8 mouse cellular contexts compared by ENCODE assay signal in the genomic region with DNA sequence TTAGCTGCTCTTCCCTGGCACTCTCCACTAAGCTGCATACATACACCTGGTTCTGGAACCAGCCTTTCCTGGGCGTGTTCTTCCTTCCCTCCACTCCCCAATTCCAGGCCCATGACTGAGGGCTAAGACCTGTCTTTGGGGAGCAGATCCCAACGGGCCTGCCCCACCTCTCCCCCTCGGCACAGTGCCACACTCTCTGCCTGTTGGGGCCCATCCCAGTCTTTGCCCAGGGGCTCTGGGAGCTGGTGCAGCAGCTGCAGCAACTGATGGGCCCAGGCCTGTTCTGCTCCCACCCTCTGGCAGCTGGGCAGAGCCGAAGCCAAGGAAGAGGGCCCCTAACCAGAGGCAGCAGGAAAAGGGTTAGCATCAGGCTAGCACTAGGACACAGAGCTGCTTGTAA. TPM values are rescaled to one million over a fixed set of nuclear protein-coding genes. Genes with fewer than 3 reads are reported as not detected.
DNase-seq lines count a peak whose midpoint lies in the region; ATAC-seq and TF ChIP-seq lines count a peak whose summit lies in the region.

No protein-coding gene starts in this region.

- H3ac ChIP-seq in C2C12 (ENCODE audit: control insufficient read depth, insufficient read length, low read depth) = peak overlapping the region; percentile 83

- peaks cover 85% of the 10 kb centered on the region for H3K79me2 ChIP-seq in C2C12 (ENCODE audit: control insufficient read depth, insufficient read depth)

- peak overlapping the region; percentile 88 for H3K4me2 ChIP-seq in heart, postnatal 0 days (ENCODE audit: low read depth, low read length)
- peak overlapping the region; percentile 70 for H3K4me2 ChIP-seq in liver, embryonic 14.5 days (ENCODE audit: low read depth)

- peaks cover 36% of the 10 kb centered on the region for H3K4me1 ChIP-seq in heart, postnatal 0 days (ENCODE audit: control insufficient read depth, insufficient read depth)
- H3K4me1 ChIP-seq in liver, embryonic 14.5 days (replicated peaks; ENCODE audit: control insufficient read depth in 2 of 2, insufficient read depth in 2 of 2, low read length in 1 of 2) = peaks cover 4 to 23% of the 10 kb centered on the region in 2 experiments; a peak in 3 of 4 replicates

- 24% methylated on average over 4 of the region's 4 CpGs for WGBS in heart, postnatal 0 days
- 39% methylated on average over 4 of the region's 4 CpGs for WGBS in liver, embryonic 14.5 days (ENCODE audit: insufficient replicate concordance)

- ATAC-seq in heart, postnatal 0 days (ENCODE audit: insufficient read depth, low read depth) = no peak
- no peak for ATAC-seq in liver, embryonic 14.5 days (ENCODE audit: insufficient read depth)

- peaks cover 51% of the 10 kb centered on the region for H3K36me3 ChIP-seq in C2C12 (ENCODE audit: control insufficient read depth, insufficient read depth)
- peaks cover 23% of the 10 kb centered on the region for H3K36me3 ChIP-seq in heart, postnatal 0 days (replicated peaks; ENCODE audit: control insufficient read depth, insufficient read depth, low read length)
- no peaks in the 10 kb centered on the region for H3K36me3 ChIP-seq in liver, embryonic 14.5 days (replicated peaks; ENCODE audit: control insufficient read depth, insufficient read depth, low read depth)

- peaks cover 61% of the 10 kb centered on the region for H3K79me3 ChIP-seq in C2C12 (ENCODE audit: low read depth)

- no peaks in the 10 kb centered on the region for H3K27me3 ChIP-seq in C2C12 (ENCODE audit: control insufficient read depth, insufficient read depth, insufficient read length)
- H3K27me3 ChIP-seq in heart, postnatal 0 days (ENCODE audit: control insufficient read depth, insufficient read depth, low read length) = no peaks in the 10 kb centered on the region
- H3K27me3 ChIP-seq in liver, embryonic 14.5 days (ENCODE audit: control insufficient read depth, insufficient read depth, low read length) = peaks cover 51% of the 10 kb centered on the region

- H3K27ac ChIP-seq in heart, postnatal 0 days (ENCODE audit: low read depth) = peak overlapping the region; percentile 50; the same call in 1 of the 2 replicates
- no peak overlapping the region for H3K27ac ChIP-seq in liver, embryonic 14.5 days

- peak; percentile 25 for DNase-seq in adrenal gland, adult 2 months
- DNase-seq in adrenal gland, adult 18-20 months (ENCODE audit: low spot score in 2 of 2) = no peak
- DNase-seq in heart, postnatal 0 days (ENCODE audit: low spot score) = no peak
- no peak for DNase-seq in liver, embryonic 14.5 days (ENCODE audit: low read depth in 3 of 3, low spot score in 3 of 3)
- peak; percentile 76 for DNase-seq in urinary bladder, postnatal 25 days (ENCODE audit: low spot score)
- DNase-seq in B cell, adult 2 months = no peak
- no peak for DNase-seq in right cerebral cortex, postnatal 25 days

- peak overlapping the region; percentile 39 for H3K9ac ChIP-seq in heart, postnatal 0 days (replicated peaks; ENCODE audit: low read depth, low read length)
- no peak overlapping the region for H3K9ac ChIP-seq in liver, embryonic 14.5 days (replicated peaks)

- no peaks in the 10 kb centered on the region for H3K9me3 ChIP-seq in heart, postnatal 0 days (replicated peaks; ENCODE audit: control insufficient read depth, low read length)
- no peaks in the 10 kb centered on the region for H3K9me3 ChIP-seq in liver, embryonic 14.5 days (ENCODE audit: control insufficient read depth, low read length)

- no peak for TF ChIP-seq EP300 in heart, postnatal 0 days (IDR thresholded peaks at IDR 0.05; ENCODE audit: low read depth)
- no peak for TF ChIP-seq EP300 in liver, embryonic 14.5 days (IDR thresholded peaks at IDR 0.05; ENCODE audit: low read depth)

- H3K4me3 ChIP-seq in C2C12 (ENCODE audit: insufficient read depth, poor library complexity, severe bottlenecking) = peak overlapping the region; percentile 90
- peak overlapping the region; percentile 77 for H3K4me3 ChIP-seq in heart, postnatal 0 days (ENCODE audit: low read depth, low read length)
- 0 out of 4 replicates have a peak overlapping the region, but pooled peaks of 1 of the 2 experiments have one; percentile 12 for H3K4me3 ChIP-seq in liver, embryonic 14.5 days (ENCODE audit: insufficient read depth in 1 of 2, low read depth in 2 of 2, low read length in 2 of 2)

- no peak for TF ChIP-seq CTCF in C2C12 (IDR thresholded peaks at IDR 0.05; ENCODE audit: control insufficient read depth, insufficient read depth, insufficient read length)
- no peak for TF ChIP-seq CTCF in heart, postnatal 0 days (IDR thresholded peaks at IDR 0.05; ENCODE audit: low read depth)
- no peak for TF ChIP-seq CTCF in liver, embryonic 14.5 days (IDR thresholded peaks at IDR 0.05; ENCODE audit: low read depth)

TF ChIP-seq in C2C12, 6 proteins besides CTCF, POLR2A, EP300 and RAD21:
- TF ChIP-seq MAX (IDR thresholded peaks at IDR 0.05) (peak; percentile 15), CEBPB (IDR thresholded peaks at IDR 0.05; ENCODE audit: low read depth) (no peak)

RNA-seq across cellular contexts. Expression of gene Ajuba, which starts 3.1 kb away (rescaled TPM):
- 10 to 100 TPM; 14.4 to 30.3 TPM for total RNA-seq in adrenal gland, adult 2 months (2021)
- 47.0 and 56.9 TPM in 2 replicates for polyA plus RNA-seq in adrenal gland, adult 2 months (2012; rRNA removed)
- total RNA-seq in adrenal gland, adult 18-20 months (2021) = 10 to 100 TPM; 20.5 to 26.0 TPM
- polyA plus RNA-seq in C2C12 (2012; fragmentation: generic; extraction: Trizol) = 50.7 TPM
- total RNA-seq in heart, postnatal 0 days (2014; rRNA removed; ENCODE audit: low replicate concordance) = 24.8 and 32.5 TPM in 2 replicates
- 9.9 and 11.3 TPM in 2 replicates for polyA plus RNA-seq in heart, postnatal 0 days (2015; fragmentation: Nextera tagmentation; extraction: Ambion mirVana)
- 3.7 TPM in 2 replicates for polyA plus RNA-seq in liver, embryonic 14.5 days (2012; rRNA removed)
- 1.0 and 1.8 TPM in 2 replicates for polyA plus RNA-seq in liver, embryonic 14.5 days (2014; fragmentation: Nextera tagmentation; extraction: Ambion mirVana)

RNA-seq across cellular contexts. Expression of gene Haus4, which starts 19.8 kb away (rescaled TPM):
- 10 to 100 TPM; 13.9 to 26.6 TPM for total RNA-seq in adrenal gland, adult 2 months (2021)
- 20.4 and 21.0 TPM in 2 replicates for polyA plus RNA-seq in adrenal gland, adult 2 months (2012; rRNA removed)
- total RNA-seq in adrenal gland, adult 18-20 months (2021) = 10 to 100 TPM; 11.2 to 18.9 TPM
- polyA plus RNA-seq in C2C12 (2012; fragmentation: generic; extraction: Trizol) = 30.0 TPM
- 84.6 and 109 TPM in 2 replicates for total RNA-seq in heart, postnatal 0 days (2014; rRNA removed; ENCODE audit: low replicate concordance)
- 26.3 and 27.0 TPM in 2 replicates for polyA plus RNA-seq in heart, postnatal 0 days (2015; fragmentation: Nextera tagmentation; extraction: Ambion mirVana)
- 16.5 and 24.2 TPM in 2 replicates for polyA plus RNA-seq in liver, embryonic 14.5 days (2012; rRNA removed)
- polyA plus RNA-seq in liver, embryonic 14.5 days (2014; fragmentation: Nextera tagmentation; extraction: Ambion mirVana) = 31.6 and 33.7 TPM in 2 replicates

RNA-seq across cellular contexts. Expression of gene 4931414P19Rik, which starts 31.5 kb away (rescaled TPM):
- 1 to 10 TPM; 2.9 to 8.2 TPM for total RNA-seq in adrenal gland, adult 2 months (2021)
- 7.4 and 9.6 TPM in 2 replicates for polyA plus RNA-seq in adrenal gland, adult 2 months (2012; rRNA removed)
- total RNA-seq in adrenal gland, adult 18-20 months (2021) = 1 to 10 TPM; 2.7 to 6.5 TPM
- polyA plus RNA-seq in C2C12 (2012; fragmentation: generic; extraction: Trizol) = 6.0 TPM
- 5.3 and 12.4 TPM in 2 replicates for total RNA-seq in heart, postnatal 0 days (2014; rRNA removed; ENCODE audit: low replicate concordance)
- 3.3 and 4.0 TPM in 2 replicates for polyA plus RNA-seq in heart, postnatal 0 days (2015; fragmentation: Nextera tagmentation; extraction: Ambion mirVana)
- polyA plus RNA-seq in liver, embryonic 14.5 days (2012; rRNA removed) = 2.2 and 4.3 TPM in 2 replicates
- 1.1 and 1.9 TPM in 2 replicates for polyA plus RNA-seq in liver, embryonic 14.5 days (2014; fragmentation: Nextera tagmentation; extraction: Ambion mirVana)

RNA-seq across cellular contexts. Expression of gene Psmb5, which starts 43.6 kb away (rescaled TPM):
- 100 to 1,000 TPM; 317 to 332 TPM for total RNA-seq in adrenal gland, adult 2 months (2021)
- 267 and 322 TPM in 2 replicates for polyA plus RNA-seq in adrenal gland, adult 2 months (2012; rRNA removed)
- 100 to 1,000 TPM; 273 to 381 TPM for total RNA-seq in adrenal gland, adult 18-20 months (2021)
- polyA plus RNA-seq in C2C12 (2012; fragmentation: generic; extraction: Trizol) = 469 TPM
- 207 TPM in 2 replicates for total RNA-seq in heart, postnatal 0 days (2014; rRNA removed; ENCODE audit: low replicate concordance)
- polyA plus RNA-seq in heart, postnatal 0 days (2015; fragmentation: Nextera tagmentation; extraction: Ambion mirVana) = 342 and 350 TPM in 2 replicates
- polyA plus RNA-seq in liver, embryonic 14.5 days (2012; rRNA removed) = 95.4 and 111 TPM in 2 replicates
- 205 and 223 TPM in 2 replicates for polyA plus RNA-seq in liver, embryonic 14.5 days (2014; fragmentation: Nextera tagmentation; extraction: Ambion mirVana)

RNA-seq across cellular contexts. Expression of gene Psmb11, which starts 47.0 kb away (rescaled TPM):
- total RNA-seq in adrenal gland, adult 2 months (2021) = not detected
- polyA plus RNA-seq in adrenal gland, adult 2 months (2012; rRNA removed) = not detected in 2 replicates
- total RNA-seq in adrenal gland, adult 18-20 months (2021) = not detected
- 0.01 TPM for polyA plus RNA-seq in C2C12 (2012; fragmentation: generic; extraction: Trizol)
- not detected in 2 replicates for total RNA-seq in heart, postnatal 0 days (2014; rRNA removed; ENCODE audit: low replicate concordance)
- polyA plus RNA-seq in heart, postnatal 0 days (2015; fragmentation: Nextera tagmentation; extraction: Ambion mirVana) = not detected in 2 replicates
- not detected in 2 replicates for polyA plus RNA-seq in liver, embryonic 14.5 days (2012; rRNA removed)
- polyA plus RNA-seq in liver, embryonic 14.5 days (2014; fragmentation: Nextera tagmentation; extraction: Ambion mirVana) = 0.03 TPM in 1 of 2 replicates, not detected in the other

Comparison
In these comparisons a context has a peak if more than half of its experiments do, and no peak if none do; other contexts are left out.
1. DNase-seq: peak in adrenal gland, adult 2 months (single experiment) and urinary bladder, postnatal 25 days (single experiment); none in adrenal gland, adult 18-20 months (0 of 2), heart, postnatal 0 days (single experiment), liver, embryonic 14.5 days (0 of 3), B cell, adult 2 months (0 of 2) and right cerebral cortex, postnatal 25 days (single experiment).